Mouse (Mus musculus) v-Abl transformed pro-B cells (cell line): ENCODE results near the gene C130073F10Rik.
"Not testable (repeated sequence)": the region's sequence is repeated elsewhere in the genome, so short reads cannot be mapped to it uniquely, and the experiment has no call there.

Source experiments
- in situ Hi-C, 2 experiments: fragments of 400-800 bp; cut with MboI; formaldehyde crosslinking; loops; one replicate each; pipeline ENCODE4 v1.15.1; 2025; ENCODE audit not compliant: unreplicated experiment in 2 of 2

Gene C130073F10Rik

GRCm38 (mm10) chr4:101893656-101894420, at the start of gene C130073F10Rik:
TSS of gene C130073F10Rik (minus strand) at chr4:101893789.
- in situ Hi-C loops = no loop called here

- in situ Hi-C loops = not testable (repeated sequence)
Measured at GRCm38 (mm10) chr4:101940107-101940506, 46.5 kb upstream of the C130073F10Rik start, which contains the start of gene Gm12794. TSS of gene Gm12794 (plus strand) at chr4:101940407.

- in situ Hi-C loops = not testable (repeated sequence)
Measured at GRCm38 (mm10) chr4:101908821-101909220, 15.2 kb upstream of the C130073F10Rik start, which contains the start of gene Gm12800. TSS of gene Gm12800 (plus strand) at chr4:101909121.

- in situ Hi-C loops = no loop called here
Measured at GRCm38 (mm10) chr4:101889377-101889776, 4.2 kb downstream of the C130073F10Rik start.

GRCm38 (mm10) chr4:101883641-101884040, 9.9 kb downstream of the C130073F10Rik start:
- in situ Hi-C loops = no loop called here

GRCm38 (mm10) chr4:101875687-101876086, 17.9 kb downstream of the C130073F10Rik start:
- in situ Hi-C loops = not testable (repeated sequence)

GRCm38 (mm10) chr4:101872031-101872430, 21.6 kb downstream of the C130073F10Rik start:
- in situ Hi-C loops = not testable (repeated sequence)

- in situ Hi-C loops = no loop called here
Measured at GRCm38 (mm10) chr4:101862289-101862688, 31.3 kb downstream of the C130073F10Rik start.

- in situ Hi-C loops = no loop called here
Measured at GRCm38 (mm10) chr4:101860873-101861272, 32.7 kb downstream of the C130073F10Rik start.

GRCm38 (mm10) chr4:101850908-101851307, 42.7 kb downstream of the C130073F10Rik start:
- in situ Hi-C loops = no loop called here

- in situ Hi-C loops = not testable (repeated sequence)
Measured at GRCm38 (mm10) chr4:101843923-101844322, 49.7 kb downstream of the C130073F10Rik start, which contains the start of gene B020004J07Rik. TSS of gene B020004J07Rik (minus strand) at chr4:101844023.
